Mouse (Mus musculus): Measurements from ENCODE around the gene Muc13. TPM values are rescaled to one million over a fixed set of nuclear protein-coding genes. Genes with fewer than 3 reads are reported as not detected.

Gene Muc13
- polyA plus RNA-seq, 1 experiment from 2014 or later, result 0.11 TPM

GRCm38 (mm10) chr16:33829842-33830511, 36.1 kb downstream of the Muc13 start:
- peaks cover 56% of the 10 kb centered on the region for H3K4me1 ChIP-seq
- ATAC-seq (ENCODE audit: insufficient number of reproducible peaks, insufficient read depth, low FRiP score, low TSS enrichment, low read depth), result no peak
- no peaks in the 10 kb centered on the region for H3K9me3 ChIP-seq
- WGBS, result under 1% methylated on average over 56 of the region's 76 CpGs
- H3K36me3 ChIP-seq, result no peaks in the 10 kb centered on the region
- peak overlapping the region; percentile 93 for H3K4me3 ChIP-seq
- H3K27me3 ChIP-seq, result no peaks in the 10 kb centered on the region
- H3K4me2 ChIP-seq, result peak overlapping the region; percentile 78
- H3K27ac ChIP-seq, result peak overlapping the region; percentile 93
- peak overlapping the region; percentile 98 for H3K9ac ChIP-seq

DNA sequence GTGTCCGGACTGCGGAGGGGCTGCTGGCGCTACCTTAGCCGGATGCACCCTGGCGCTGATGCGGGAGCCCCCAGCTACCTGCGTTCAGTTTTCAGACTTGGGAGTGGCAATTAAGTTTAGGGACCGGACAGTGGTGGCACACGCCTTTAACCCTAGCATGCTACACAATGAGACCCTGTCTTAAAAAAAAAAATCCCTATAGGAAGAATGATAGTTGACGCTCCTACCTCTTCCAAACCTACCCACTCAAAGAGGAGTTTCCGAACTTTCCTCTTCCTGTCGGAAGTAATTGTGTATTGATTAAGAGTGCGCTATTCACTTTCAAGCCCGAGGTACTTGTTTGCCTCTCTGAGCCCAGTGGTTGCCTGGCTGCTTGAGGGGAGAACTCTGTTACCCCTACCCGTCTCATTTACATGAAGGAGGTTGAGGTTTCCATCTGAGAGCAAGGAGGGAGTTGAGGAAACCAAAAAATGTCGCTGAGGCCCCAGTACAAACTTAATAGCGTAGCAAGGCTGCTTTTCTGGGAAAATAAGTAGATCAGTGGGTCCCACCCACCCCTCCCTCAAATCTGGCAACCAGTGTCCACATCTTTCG, 36.8 kb downstream of the Muc13 start:
- Histone ChIP-seq H3K4me1 (peaks cover 60% of the 10 kb centered on the region), H3K27me3 (no peaks in the 10 kb centered on the region), H3K9me3 (no peaks in the 10 kb centered on the region), H3K4me2 (peak overlapping the region; percentile 78), H3K4me3 (peak overlapping the region; percentile 93), H3K27ac (peak overlapping the region; percentile 93), H3K36me3 (no peaks in the 10 kb centered on the region), H3K9ac (peak overlapping the region; percentile 98)
- 1% methylated on average over 18 of the region's 18 CpGs for WGBS
- ATAC-seq (ENCODE audit: insufficient number of reproducible peaks, insufficient read depth, low FRiP score, low TSS enrichment, low read depth), result no peak

GRCm38 (mm10) chr16:33832057-33832456, 38.2 kb downstream of the Muc13 start:
- Histone ChIP-seq H3K27me3 (no peaks in the 10 kb centered on the region), H3K4me1 (peaks cover 69% of the 10 kb centered on the region), H3K4me2 (peak overlapping the region; percentile 78), H3K9ac (peak overlapping the region; percentile 67; the same call in 1 of the 2 replicates), H3K9me3 (no peaks in the 10 kb centered on the region), H3K36me3 (no peaks in the 10 kb centered on the region), H3K27ac (peak overlapping the region; percentile 87), H3K4me3 (peak overlapping the region; percentile 39)
- ATAC-seq (ENCODE audit: insufficient number of reproducible peaks, insufficient read depth, low FRiP score, low TSS enrichment, low read depth), result no peak
- 43% methylated on average over 6 of the region's 6 CpGs for WGBS

DNA sequence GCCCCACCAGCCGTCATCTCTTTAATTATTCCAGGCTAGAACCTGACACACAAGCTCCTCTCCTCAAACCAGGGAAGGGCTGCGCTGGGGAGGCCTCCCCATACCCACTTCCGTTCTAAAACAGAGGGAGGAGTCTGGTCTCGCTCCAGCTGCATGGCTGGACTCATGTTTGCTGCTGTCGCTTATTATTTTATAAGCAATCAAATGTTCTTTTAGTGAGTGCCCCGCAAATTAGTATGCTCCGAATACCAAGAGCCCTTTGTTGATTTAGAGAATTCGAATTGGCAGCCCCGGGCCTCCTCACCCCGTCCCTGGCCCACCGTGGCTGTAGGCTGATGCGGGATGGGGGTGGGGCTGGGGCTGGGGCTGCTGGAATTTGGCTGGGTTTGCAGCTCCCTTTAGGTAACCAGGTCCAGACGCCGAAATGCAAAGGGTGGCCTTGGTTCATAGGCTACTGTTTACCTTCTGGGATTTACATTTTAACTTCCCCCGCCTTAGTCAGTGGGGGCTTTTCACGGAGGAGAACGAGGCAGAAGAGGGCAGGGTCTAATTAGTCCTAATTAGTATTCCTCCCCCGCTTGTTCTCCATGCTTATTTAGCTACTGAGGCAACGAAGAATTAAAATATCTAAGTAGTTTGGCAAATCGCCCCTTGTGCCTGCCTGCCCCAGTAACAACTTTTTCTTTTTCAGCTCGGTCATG, 39.0 kb downstream of the Muc13 start:
- peak overlapping the region; percentile 78 for H3K4me2 ChIP-seq
- H3K27me3 ChIP-seq, result no peaks in the 10 kb centered on the region
- peaks cover 71% of the 10 kb centered on the region for H3K4me1 ChIP-seq
- peak overlapping the region; percentile 39 for H3K4me3 ChIP-seq
- H3K27ac ChIP-seq, result peak overlapping the region; percentile 87
- no peaks in the 10 kb centered on the region for H3K9me3 ChIP-seq
- 1% methylated on average over 21 of the region's 21 CpGs for WGBS
- H3K36me3 ChIP-seq, result no peaks in the 10 kb centered on the region
- peak; percentile 56; the same call in 1 of the 2 replicates for ATAC-seq (ENCODE audit: insufficient number of reproducible peaks, insufficient read depth, low FRiP score, low TSS enrichment, low read depth)
- H3K9ac ChIP-seq, result peak overlapping the region; percentile 67

DNA sequence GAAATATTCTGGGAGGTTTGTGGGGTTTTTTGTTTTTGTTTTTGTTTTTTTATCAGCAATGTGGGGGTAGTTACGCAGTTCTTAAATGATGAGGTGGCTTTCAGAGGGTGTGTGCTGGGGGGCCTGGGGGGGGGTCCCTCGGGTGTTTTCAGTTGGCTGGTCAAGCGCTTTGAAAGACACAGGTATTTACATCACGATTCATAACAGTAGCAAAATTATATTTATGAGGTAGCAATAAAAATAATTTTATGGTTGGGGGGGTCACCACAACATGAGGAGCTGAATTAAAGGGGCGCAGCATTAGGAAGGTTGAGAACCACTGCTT, 39.6 kb downstream of the Muc13 start:
- ATAC-seq (ENCODE audit: insufficient number of reproducible peaks, insufficient read depth, low FRiP score, low TSS enrichment, low read depth), result no peak
- 5% methylated on average over 5 of the region's 5 CpGs for WGBS
- peak overlapping the region; percentile 78 for H3K4me2 ChIP-seq

GRCm38 (mm10) chr16:33833781-33834482, 40.1 kb downstream of the Muc13 start:
- no peaks in the 10 kb centered on the region for H3K27me3 ChIP-seq
- 3% methylated on average over 25 of the region's 25 CpGs for WGBS
- no peak for ATAC-seq (ENCODE audit: insufficient number of reproducible peaks, insufficient read depth, low FRiP score, low TSS enrichment, low read depth)
- peak overlapping the region; percentile 67 for H3K9ac ChIP-seq
- peak overlapping the region; percentile 39 for H3K4me3 ChIP-seq
- H3K36me3 ChIP-seq, result no peaks in the 10 kb centered on the region
- H3K4me2 ChIP-seq, result peak overlapping the region; percentile 78
- peaks cover 75% of the 10 kb centered on the region for H3K4me1 ChIP-seq
- H3K27ac ChIP-seq, result peak overlapping the region; percentile 87
- no peaks in the 10 kb centered on the region for H3K9me3 ChIP-seq

More for the DNA sequence above, 39.6 kb downstream of the Muc13 start:
- Histone ChIP-seq H3K27me3 (no peaks in the 10 kb centered on the region), H3K9ac (peak overlapping the region; percentile 67), H3K4me1 (peaks cover 75% of the 10 kb centered on the region), H3K9me3 (no peaks in the 10 kb centered on the region), H3K4me3 (peak overlapping the region; percentile 39), H3K27ac (peak overlapping the region; percentile 87), H3K36me3 (no peaks in the 10 kb centered on the region)

DNA sequence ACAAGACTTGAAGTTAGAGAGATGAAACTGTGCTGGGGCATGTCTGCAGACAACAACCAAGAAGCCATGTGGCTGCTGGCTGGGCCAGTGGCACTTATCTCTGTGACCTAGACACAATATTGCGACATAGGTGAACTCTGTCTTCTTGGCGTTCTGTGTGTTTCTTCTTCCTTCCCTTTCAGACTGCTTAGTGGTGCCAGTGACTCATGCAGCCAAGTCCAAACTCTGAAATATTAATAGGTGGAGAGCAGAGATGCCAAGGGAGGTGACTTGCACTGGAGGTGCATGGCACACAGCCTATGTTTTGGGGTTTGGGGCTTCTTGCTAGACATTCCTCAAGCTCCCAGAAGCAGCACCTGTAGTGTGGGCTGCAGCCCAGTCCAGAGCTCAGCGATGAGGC, 42.8 kb downstream of the Muc13 start:
- Histone ChIP-seq H3K9ac (no peak overlapping the region), H3K4me2 (no peak overlapping the region), H3K9me3 (no peaks in the 10 kb centered on the region), H3K36me3 (no peaks in the 10 kb centered on the region), H3K27me3 (no peaks in the 10 kb centered on the region), H3K27ac (0 out of 2 replicates have a peak overlapping the region, but pooled peaks have one; percentile 11), H3K4me3 (no peak overlapping the region), H3K4me1 (peaks cover 82% of the 10 kb centered on the region)
- ATAC-seq (ENCODE audit: insufficient number of reproducible peaks, insufficient read depth, low FRiP score, low TSS enrichment, low read depth), result no peak
- WGBS, result 85% methylated on average over 3 of the region's 3 CpGs

DNA sequence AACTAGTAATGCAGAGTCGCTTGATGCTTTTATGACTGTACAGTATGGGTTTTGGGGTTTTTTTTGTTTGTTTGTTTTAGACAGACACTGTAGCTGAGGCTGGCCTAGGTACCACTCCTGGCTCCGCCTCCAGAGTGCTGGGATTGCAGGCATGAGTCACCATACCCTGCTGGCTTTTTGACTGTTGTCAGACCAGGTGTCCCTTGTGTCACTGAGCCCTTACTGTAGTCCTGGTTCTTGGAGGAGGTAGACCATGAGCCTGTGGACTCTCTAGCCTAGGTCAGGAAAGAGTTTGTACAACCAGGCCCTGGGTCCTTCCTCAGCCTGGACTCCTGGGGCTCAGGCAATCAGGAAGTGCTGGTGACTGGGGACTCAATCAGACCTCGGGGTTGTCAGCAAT, 43.4 kb downstream of the Muc13 start:
- Histone ChIP-seq H3K9me3 (no peaks in the 10 kb centered on the region), H3K4me2 (0 out of 2 replicates have a peak overlapping the region, but pooled peaks have one; percentile 1), H3K4me1 (peaks cover 77% of the 10 kb centered on the region), H3K36me3 (no peaks in the 10 kb centered on the region), H3K27me3 (no peaks in the 10 kb centered on the region), H3K9ac (no peak overlapping the region), H3K4me3 (no peak overlapping the region), H3K27ac (peak overlapping the region; percentile 74)
- WGBS, result 77% methylated on average over 3 of the region's 3 CpGs
- no peak for ATAC-seq (ENCODE audit: insufficient number of reproducible peaks, insufficient read depth, low FRiP score, low TSS enrichment, low read depth)

DNA sequence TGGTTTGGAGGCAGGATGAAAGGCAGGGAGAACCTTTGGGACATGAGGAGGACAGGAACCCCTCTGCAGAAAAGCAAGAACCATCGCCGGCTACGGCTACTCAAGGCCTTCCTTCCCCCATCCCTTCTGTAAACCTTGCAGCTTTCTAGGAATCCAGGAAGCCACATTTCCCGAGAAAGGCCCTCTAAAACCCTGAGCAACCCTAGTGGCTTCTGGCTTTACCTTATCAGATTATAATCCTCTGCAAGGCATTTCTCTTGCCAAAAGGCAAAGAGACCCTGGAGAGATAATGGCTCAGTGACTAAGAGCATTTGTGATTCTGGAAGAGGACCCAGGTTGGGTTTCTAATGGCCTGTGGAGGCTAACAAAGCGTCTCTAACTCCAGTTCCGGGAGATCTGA, 46.8 kb downstream of the Muc13 start:
- Histone ChIP-seq H3K9ac (0 out of 2 replicates have a peak overlapping the region, but pooled peaks have one; percentile 36), H3K9me3 (no peaks in the 10 kb centered on the region), H3K4me2 (no peak overlapping the region; the same call in 1 of the 2 replicates), H3K27ac (peak overlapping the region; percentile 64), H3K36me3 (0 out of 2 replicates have a peak, but pooled peaks cover 4% of the 10 kb centered on the region), H3K4me1 (peaks cover 48% of the 10 kb centered on the region), H3K4me3 (no peak overlapping the region), H3K27me3 (no peaks in the 10 kb centered on the region)
- no peak for ATAC-seq (ENCODE audit: insufficient number of reproducible peaks, insufficient read depth, low FRiP score, low TSS enrichment, low read depth)
- WGBS, result 49% methylated on average over 6 of the region's 6 CpGs

DNA sequence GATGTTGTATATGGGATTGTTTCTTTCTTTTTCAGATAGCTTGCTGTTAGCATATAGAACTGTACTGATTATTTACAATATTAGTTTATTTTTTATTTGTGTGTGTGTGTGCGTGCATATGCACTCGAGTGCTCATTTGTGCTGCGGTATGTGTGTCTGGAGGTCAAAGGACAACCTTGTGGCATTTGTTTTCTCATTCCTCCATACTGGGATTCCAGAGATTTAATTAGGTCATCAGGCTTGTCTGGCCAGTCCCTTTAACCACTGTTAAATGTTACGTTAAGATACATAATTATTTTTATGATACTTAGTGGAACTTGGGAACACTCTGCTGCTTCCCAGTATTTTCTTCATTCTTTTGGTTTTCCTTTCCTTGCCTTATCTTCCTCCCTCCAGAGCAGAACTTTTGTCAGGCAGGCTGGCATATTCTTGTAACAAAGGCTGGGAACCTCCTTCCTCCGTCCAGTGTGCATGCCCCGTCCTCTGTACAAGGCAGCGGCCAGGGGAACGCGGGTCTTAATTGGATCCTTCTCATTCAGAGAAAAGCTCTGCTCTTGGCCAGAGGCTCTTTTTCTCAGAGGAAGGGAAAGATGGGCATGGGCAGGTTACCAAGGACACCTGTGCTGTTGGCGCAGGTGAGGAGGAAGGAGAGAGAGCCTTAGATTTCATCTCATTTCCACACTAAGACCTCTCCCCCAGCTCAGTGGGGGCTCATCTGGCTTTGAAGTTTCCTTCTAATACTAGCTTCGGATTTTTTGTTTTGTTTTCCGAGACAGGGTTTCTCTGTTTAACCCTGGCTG, 48.4 kb downstream of the Muc13 start:
- 67% methylated on average over 12 of the region's 12 CpGs for WGBS
- Histone ChIP-seq H3K4me2 (no peak overlapping the region), H3K9me3 (no peaks in the 10 kb centered on the region), H3K4me3 (no peak overlapping the region), H3K27me3 (no peaks in the 10 kb centered on the region), H3K4me1 (peaks cover 35% of the 10 kb centered on the region), H3K9ac (no peak overlapping the region), H3K27ac (no peak overlapping the region), H3K36me3 (peaks cover 18% of the 10 kb centered on the region)
- no peak for ATAC-seq (ENCODE audit: insufficient number of reproducible peaks, insufficient read depth, low FRiP score, low TSS enrichment, low read depth)
